Mouse (Mus musculus) cerebellum, adult 2 months (tissue): ENCODE results near the gene Pgbd5.

Experiments
- CTCF ChIP-seq: fragments of 200-500 bp; IDR thresholded peaks from 2 replicates; pipeline ENCODE4 v1.5.1; 2011; ENCODE audit warnings: low read depth, mild to moderate bottlenecking, control low read depth, low read length, moderate library complexity, borderline replicate concordance; ENCODE audit not compliant: insufficient read depth
- POLR2A ChIP-seq: fragments of 200-500 bp; IDR thresholded peaks from 2 replicates; pipeline ENCODE4 v1.6.1; 2011; ENCODE audit warnings: low read length, control low read depth, borderline replicate concordance; ENCODE audit not compliant: insufficient read depth

DNA sequence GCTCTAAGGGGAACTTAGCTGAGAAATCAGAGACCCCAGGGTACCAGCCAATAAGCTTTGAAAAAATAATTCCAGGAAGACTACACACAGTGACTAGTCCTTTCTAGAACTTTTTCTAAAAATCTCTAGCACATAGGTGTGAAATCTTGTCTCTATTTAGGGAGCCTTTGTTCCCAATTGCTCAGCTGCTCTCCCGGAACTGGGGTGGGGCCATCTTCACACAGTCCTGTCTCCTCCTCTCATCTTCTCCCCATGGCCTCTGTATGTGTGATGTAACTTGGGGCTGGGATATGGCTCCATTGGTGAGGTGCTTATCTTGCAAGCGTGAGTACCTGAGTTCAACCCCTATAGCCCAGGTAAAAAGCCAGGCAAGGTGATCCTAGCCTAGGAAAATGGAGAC lies 25.2 kb upstream of the Pgbd5 start:
- no peak for TF ChIP-seq POLR2A
- TF ChIP-seq CTCF: no peak
